Mouse (Mus musculus) left cerebral cortex, postnatal 14 days (tissue): ENCODE measurements at regions not wholly inside any gene's neighbourhood (a gene's known extent, or its start where the extent isn't known, plus 50 kb on each side); places are given as distances from the start of the nearest gene placed in this dataset.
A peak's percentile ranks its signal among the peaks of the same experiment; 100 is the strongest.
"Not testable (repeated sequence)": the region's sequence is repeated elsewhere in the genome, so short reads cannot be mapped to it uniquely, and the experiment has no call there.

Experiments used
- DNase-seq, 2 experiments: peaks; one replicate each; pipeline ENCODE4 v3.0.0; 2021 to 2022; ENCODE audit warnings: low spot score in 2 of 2, mixed read lengths in 1 of 2
- intact Hi-C: fragments of 180-260 bp; cut with DNase I; formaldehyde crosslinking; loops from one replicate; pipeline ENCODE4 v1.15.1; 2025

DNA sequence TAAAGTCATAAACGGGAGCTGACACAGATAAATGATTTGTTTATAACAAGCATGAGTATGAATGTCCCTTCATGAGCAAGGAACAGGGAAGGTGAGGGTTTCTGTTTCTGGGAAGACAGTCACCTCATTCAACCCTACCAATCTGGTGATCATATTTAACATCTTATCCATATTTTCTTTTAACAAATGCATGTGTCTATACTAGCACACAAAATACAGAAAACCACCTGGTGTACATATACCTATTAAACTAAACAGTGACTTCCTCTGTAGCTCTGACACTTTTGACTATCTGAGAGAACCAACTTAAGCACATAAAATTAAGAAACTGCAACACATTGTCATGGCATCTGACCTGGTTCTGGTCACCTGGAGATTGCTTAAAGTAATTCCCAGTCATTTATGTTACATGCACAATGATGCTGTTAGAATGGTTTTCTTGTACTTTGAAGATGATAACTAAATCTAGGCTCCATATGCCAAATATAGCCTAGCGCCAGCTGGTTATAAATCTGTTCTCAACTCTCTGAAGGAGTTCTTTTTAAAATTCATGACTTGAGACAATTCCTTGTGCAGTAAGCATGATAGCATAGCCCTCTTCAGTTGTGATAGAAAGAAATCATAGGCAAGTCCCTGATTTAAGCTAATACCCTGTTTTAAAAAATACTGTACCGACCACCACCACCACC, 1163.6 kb upstream of the Tyrp1 start:
- peak; percentile 79 to 84 for DNase-seq
- intact Hi-C loops = loop anchor here (2.0 kb wide), 1 partner anchor 846 kb away; no protein-coding TSS in a partner anchor

- no peak for DNase-seq
- intact Hi-C loops = no loop called here
These were observed 1138.8 kb upstream of the Tyrp1 start for GRCm38 (mm10) chr4:79694787-79695763.

DNA sequence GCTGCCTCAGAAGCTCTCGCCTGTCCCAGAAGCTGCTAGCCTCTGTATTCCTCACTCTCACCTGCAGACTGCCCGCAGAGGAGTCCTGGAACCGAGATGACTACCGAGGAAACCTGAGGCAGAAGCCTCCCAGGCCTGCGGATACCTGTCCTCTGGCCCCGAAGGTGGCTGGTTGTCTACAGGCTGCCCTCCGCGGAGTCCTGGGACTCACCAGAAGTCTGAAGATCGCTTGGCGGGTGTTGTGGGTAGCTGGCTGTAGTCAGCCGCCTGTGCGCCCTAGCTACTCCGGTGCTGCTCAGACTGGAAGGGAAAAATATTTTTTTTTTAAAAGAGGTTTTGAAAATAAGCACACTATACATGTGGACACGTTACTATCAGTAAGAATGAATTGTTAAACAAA, 1113.0 kb upstream of the Tyrp1 start:
- DNase-seq, intact Hi-C loops: not testable (repeated sequence)

DNA sequence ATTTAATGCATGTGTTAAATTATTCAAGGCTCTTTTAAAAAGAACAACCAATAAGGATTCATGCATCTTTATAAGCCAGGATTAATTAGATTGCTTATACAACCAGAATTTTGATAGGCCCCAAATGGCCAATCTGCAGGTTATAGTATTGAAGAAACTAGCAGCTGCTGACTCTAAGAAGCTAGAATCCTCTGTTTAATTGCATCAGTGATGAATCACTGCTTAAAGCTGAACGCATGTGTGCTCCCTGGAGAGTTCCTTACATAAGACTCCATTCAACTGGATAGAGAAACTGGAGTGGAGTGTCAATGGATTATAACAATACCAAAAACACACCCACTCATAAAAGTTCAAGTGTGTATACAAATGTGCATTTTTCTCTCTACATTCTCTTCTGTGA, 1109.8 kb upstream of the Tyrp1 start:
- intact Hi-C loops = no loop called here
- no peak for DNase-seq

DNA sequence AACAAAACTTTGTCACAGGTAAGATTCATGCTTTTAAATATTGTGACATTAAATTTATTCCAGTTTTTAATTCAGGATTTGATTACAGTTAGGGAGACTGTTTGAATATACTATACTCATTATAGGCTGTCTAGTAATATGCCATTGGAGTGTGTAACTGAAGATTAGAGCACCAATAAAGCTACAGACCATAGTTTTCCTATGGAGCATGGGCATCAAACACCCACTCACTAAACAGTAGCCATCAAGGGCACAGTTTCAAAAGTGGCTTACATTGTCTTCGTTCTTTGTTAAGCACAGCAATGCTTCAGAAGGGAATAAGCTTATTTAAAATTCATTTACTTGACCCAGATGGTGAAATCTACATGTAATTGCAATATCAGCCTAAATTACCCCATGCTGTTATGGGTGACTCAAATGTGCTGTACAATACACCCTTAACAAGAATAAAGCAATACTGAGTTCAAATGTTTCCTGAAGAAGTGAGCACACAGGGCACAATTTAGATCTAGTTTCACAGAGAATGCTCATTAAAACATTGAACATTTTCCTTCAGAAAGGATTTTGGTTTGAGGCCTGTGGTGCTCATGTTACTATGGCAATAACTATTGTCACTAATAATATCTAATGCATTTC, 1092.9 kb upstream of the Tyrp1 start:
- intact Hi-C loops = no loop called here
- no peak for DNase-seq
